Mouse (Mus musculus) liver, embryonic 14.5 days (tissue): ENCODE results near the gene Smad5. TPM values are rescaled to one million over a fixed set of nuclear protein-coding genes. Genes with fewer than 3 reads are reported as not detected.

ENCODE experiments used
- ATAC-seq: fragments of 200-750 bp; cut with Nextera tagmentation; 2 replicates; pipeline ENCODE4 v1.8.0; 2017; ENCODE audit warnings: moderate number of reproducible peaks, mild to moderate bottlenecking, moderate library complexity; ENCODE audit not compliant: insufficient read depth
- DNase-seq, 3 experiments: peaks; one replicate each; pipeline ENCODE4 v3.0.0-alpha.2; 2012 to 2013; ENCODE audit warnings: low read depth in 3 of 3, low spot score in 3 of 3
- H3K27ac ChIP-seq: fragments of 300-500 bp; sonication (generic); 2 replicates; pipeline ENCODE4 v1.5.1; 2014; ENCODE audit warnings: moderate library complexity, mild to moderate bottlenecking, control low read depth, inconsistent platforms
- H3K27me3 ChIP-seq: fragments of 300-500 bp; sonication (generic); 2 replicates; pipeline ENCODE4 v1.6.1; 2014; ENCODE audit warnings: mild to moderate bottlenecking, low read length, moderate library complexity; ENCODE audit not compliant: control insufficient read depth, insufficient read depth
- H3K36me3 ChIP-seq: fragments of 300-500 bp; sonication (generic); replicated peaks from 2 replicates; pipeline ENCODE4 v1.6.1; 2014; ENCODE audit warnings: low read depth; ENCODE audit not compliant: control insufficient read depth, insufficient read depth
- H3K4me1 ChIP-seq, 2 experiments: fragments of 200-500 bp in 1 of 2; fragments of 300-500 bp in 1 of 2; sonication (generic) in 1 of 2; replicated peaks; 2 replicates each; pipeline ENCODE4 v1.6.1; 2012 to 2014; ENCODE audit warnings: antibody characterized with exemption in 1 of 2, inconsistent platforms in 1 of 2, low read length in 1 of 2; ENCODE audit not compliant: control insufficient read depth in 2 of 2, insufficient read depth in 2 of 2
- H3K4me2 ChIP-seq: fragments of 300-500 bp; sonication (generic); 2 replicates; pipeline ENCODE4 v1.6.1; 2014; ENCODE audit warnings: low read depth, mild to moderate bottlenecking, control low read depth, moderate library complexity
- H3K4me3 ChIP-seq, 2 experiments: fragments of 200-500 bp in 1 of 2; fragments of 300-500 bp in 1 of 2; sonication (generic) in 1 of 2; 2 replicates each; pipeline ENCODE4 v1.5.1; 2012 to 2014; ENCODE audit warnings: low read depth in 2 of 2, low read length in 2 of 2, mild to moderate bottlenecking in 2 of 2, control low read depth in 1 of 2, inconsistent platforms in 1 of 2, moderate library complexity in 1 of 2; ENCODE audit not compliant: insufficient read depth in 1 of 2
- H3K9ac ChIP-seq: fragments of 300-500 bp; sonication (generic); replicated peaks from 2 replicates; pipeline ENCODE4 v1.6.1; 2014; ENCODE audit warnings: mild to moderate bottlenecking, control low read depth, moderate library complexity
- H3K9me3 ChIP-seq: fragments of 300-500 bp; sonication (generic); 2 replicates; pipeline ENCODE4 v1.6.1; 2016; ENCODE audit warnings: low read length, mixed read lengths; ENCODE audit not compliant: control insufficient read depth
- CTCF ChIP-seq: IDR thresholded peaks from 2 replicates; pipeline ENCODE4 v1.5.1; 2016; ENCODE audit warnings: antibody characterized with exemption, low read depth, control low read depth
- EP300 ChIP-seq: IDR thresholded peaks from 2 replicates; pipeline ENCODE4 v1.6.1; 2016; ENCODE audit warnings: antibody characterized with exemption, low read depth
- WGBS: fragments of 180-500 bp; shearing (Covaris S2); extraction: QIAGEN DNeasy Blood & Tissue Kit; methylation state at CpG from one replicate; pipeline ENCODE4 v1.1.7; 2014; ENCODE audit not compliant: insufficient replicate concordance; 5-methylcytosine and 5-hydroxymethylcytosine counted together
- polyA plus RNA-seq, 2 experiments: library from polyadenylated mRNA; depleted of rRNA in 1 of 2; stranded (reverse) in 1 of 2; unstranded in 1 of 2; fragments of >200 nt; fragmentation: Nextera tagmentation in 1 of 2; extraction: Ambion mirVana in 1 of 2; gene quantifications; 2 replicates each; pipeline versions ENCODE4 v1.2.1 to v1.2.3; 2012 to 2014

Smad5 gene
- polyA plus RNA-seq, 2 experiments: 4.2 to 5.0 TPM

- H3K9ac ChIP-seq: no peak overlapping the region
- no peak overlapping the region for H3K27ac ChIP-seq
- H3K4me3 ChIP-seq: no peak overlapping the region
- 16% methylated on average over 5 of the region's 5 CpGs for WGBS
- no peaks in the 10 kb centered on the region for H3K27me3 ChIP-seq
- H3K4me1 ChIP-seq: peaks cover 0 to 2% of the 10 kb centered on the region in 2 experiments; a peak in 1 of 4 replicates
- no peak overlapping the region for H3K4me2 ChIP-seq
- H3K36me3 ChIP-seq: no peaks in the 10 kb centered on the region
- no peaks in the 10 kb centered on the region for H3K9me3 ChIP-seq
- ATAC-seq (no peak), DNase-seq (no peak)
- TF ChIP-seq EP300: no peak
- TF ChIP-seq CTCF: no peak
Observed at GRCm38 (mm10) chr13:56774304-56774703, 71.5 kb downstream of the Smad5 start.

- TF ChIP-seq CTCF: no peak
- TF ChIP-seq EP300: no peak
- H3K4me3 ChIP-seq: no peak overlapping the region
- H3K27ac ChIP-seq: no peak overlapping the region
- no peaks in the 10 kb centered on the region for H3K9me3 ChIP-seq
- no peak for ATAC-seq
- no peak overlapping the region for H3K9ac ChIP-seq
- no peaks in the 10 kb centered on the region for H3K36me3 ChIP-seq
- no peaks in the 10 kb centered on the region for H3K27me3 ChIP-seq
- DNase-seq: no peak
- no peak overlapping the region for H3K4me2 ChIP-seq
- H3K4me1 ChIP-seq: no peaks in the 10 kb centered on the region
- WGBS: 59% methylated on average over 13 of the region's 13 CpGs
Observed at GRCm38 (mm10) chr13:56780746-56781469, 78.1 kb downstream of the Smad5 start.

- WGBS: 72% methylated on average over 3 of the region's 3 CpGs
- H3K4me3 ChIP-seq: no peak overlapping the region
- H3K27ac ChIP-seq: no peak overlapping the region
- TF ChIP-seq EP300 (no peak), CTCF (no peak)
- no peaks in the 10 kb centered on the region for H3K4me1 ChIP-seq
- H3K36me3 ChIP-seq: no peaks in the 10 kb centered on the region
- H3K4me2 ChIP-seq: no peak overlapping the region
- no peak for DNase-seq
- no peaks in the 10 kb centered on the region for H3K27me3 ChIP-seq
- H3K9me3 ChIP-seq: no peaks in the 10 kb centered on the region
- no peak for ATAC-seq
- H3K9ac ChIP-seq: no peak overlapping the region
Observed at GRCm38 (mm10) chr13:56781697-56782096, 78.9 kb downstream of the Smad5 start.

GRCm38 (mm10) chr13:56782621-56783020 lies 79.8 kb downstream of the Smad5 start:
- H3K36me3 ChIP-seq: no peaks in the 10 kb centered on the region
- no peak overlapping the region for H3K9ac ChIP-seq
- no peaks in the 10 kb centered on the region for H3K27me3 ChIP-seq
- no peaks in the 10 kb centered on the region for H3K9me3 ChIP-seq
- DNase-seq: no peak
- 39% methylated on average over 1 of the region's 1 CpGs for WGBS
- no peak for ATAC-seq
- H3K4me3 ChIP-seq: no peak overlapping the region
- TF ChIP-seq EP300: no peak
- TF ChIP-seq CTCF: no peak
- H3K27ac ChIP-seq: no peak overlapping the region
- no peaks in the 10 kb centered on the region for H3K4me1 ChIP-seq
- no peak overlapping the region for H3K4me2 ChIP-seq

- no peaks in the 10 kb centered on the region for H3K4me1 ChIP-seq
- no peak overlapping the region for H3K4me3 ChIP-seq
- no peaks in the 10 kb centered on the region for H3K9me3 ChIP-seq
- no peak overlapping the region for H3K4me2 ChIP-seq
- no peak overlapping the region for H3K9ac ChIP-seq
- H3K27ac ChIP-seq: no peak overlapping the region
- DNase-seq (no peak), ATAC-seq (no peak)
- H3K27me3 ChIP-seq: no peaks in the 10 kb centered on the region
- TF ChIP-seq EP300: no peak
- no peak for TF ChIP-seq CTCF
- 78% methylated on average over 3 of the region's 3 CpGs for WGBS
- no peaks in the 10 kb centered on the region for H3K36me3 ChIP-seq
Observed at GRCm38 (mm10) chr13:56790683-56791082, 87.9 kb downstream of the Smad5 start.

Other genes starting within 250 kb of the Smad5 start
- gene Il9, start 220.8 kb upstream of the Smad5 start, polyA plus RNA-seq (2012; rRNA removed): not detected in 2 replicates
- gene Il9, start 220.8 kb upstream of the Smad5 start, polyA plus RNA-seq (2014; fragmentation: Nextera tagmentation; extraction: Ambion mirVana): not detected in 2 replicates
- 0.28 and 0.35 TPM in 2 replicates for gene Fbxl21, start 180.5 kb upstream of the Smad5 start, polyA plus RNA-seq (2012; rRNA removed)
- 0.63 and 1.0 TPM in 2 replicates for gene Fbxl21, start 180.5 kb upstream of the Smad5 start, polyA plus RNA-seq (2014; fragmentation: Nextera tagmentation; extraction: Ambion mirVana)
- gene Lect2, start 154.5 kb upstream of the Smad5 start, polyA plus RNA-seq (2012; rRNA removed): 22.5 and 29.8 TPM in 2 replicates
- gene Lect2, start 154.5 kb upstream of the Smad5 start, polyA plus RNA-seq (2014; fragmentation: Nextera tagmentation; extraction: Ambion mirVana): 53.1 and 57.7 TPM in 2 replicates
- 5.0 and 6.1 TPM in 2 replicates for gene Tgfbi, start 93.5 kb upstream of the Smad5 start, polyA plus RNA-seq (2012; rRNA removed)
- gene Tgfbi, start 93.5 kb upstream of the Smad5 start, polyA plus RNA-seq (2014; fragmentation: Nextera tagmentation; extraction: Ambion mirVana): 6.1 and 6.7 TPM in 2 replicates
- gene Gm45623, start 50.8 kb downstream of the Smad5 start, polyA plus RNA-seq (2012; rRNA removed): not detected in 2 replicates
- not detected in 2 replicates for gene Gm45623, start 50.8 kb downstream of the Smad5 start, polyA plus RNA-seq (2014; fragmentation: Nextera tagmentation; extraction: Ambion mirVana)
- gene Trpc7, start 193.0 kb downstream of the Smad5 start, polyA plus RNA-seq (2012; rRNA removed): not detected in 2 replicates
- gene Trpc7, start 193.0 kb downstream of the Smad5 start, polyA plus RNA-seq (2014; fragmentation: Nextera tagmentation; extraction: Ambion mirVana): not detected in 2 replicates